Mouse (Mus musculus): ENCODE data around the gene Ndufaf3. TPM values are rescaled to one million over a fixed set of nuclear protein-coding genes. Genes with fewer than 3 reads are reported as not detected.

Ndufaf3 gene
- polyA plus RNA-seq (2014; fragmentation: Illumina TruSeq; extraction: RNeasy Lipid Tissue Mini Kit (QIAGEN cat#74804); ENCODE audit: low read depth, low replicate concordance): 41.2 TPM

GRCm38 (mm10) chr9:108566815-108567776 lies at the start of gene Ndufaf3:
Ndufaf3 (minus strand) TSS chr9:108567434.

DNA sequence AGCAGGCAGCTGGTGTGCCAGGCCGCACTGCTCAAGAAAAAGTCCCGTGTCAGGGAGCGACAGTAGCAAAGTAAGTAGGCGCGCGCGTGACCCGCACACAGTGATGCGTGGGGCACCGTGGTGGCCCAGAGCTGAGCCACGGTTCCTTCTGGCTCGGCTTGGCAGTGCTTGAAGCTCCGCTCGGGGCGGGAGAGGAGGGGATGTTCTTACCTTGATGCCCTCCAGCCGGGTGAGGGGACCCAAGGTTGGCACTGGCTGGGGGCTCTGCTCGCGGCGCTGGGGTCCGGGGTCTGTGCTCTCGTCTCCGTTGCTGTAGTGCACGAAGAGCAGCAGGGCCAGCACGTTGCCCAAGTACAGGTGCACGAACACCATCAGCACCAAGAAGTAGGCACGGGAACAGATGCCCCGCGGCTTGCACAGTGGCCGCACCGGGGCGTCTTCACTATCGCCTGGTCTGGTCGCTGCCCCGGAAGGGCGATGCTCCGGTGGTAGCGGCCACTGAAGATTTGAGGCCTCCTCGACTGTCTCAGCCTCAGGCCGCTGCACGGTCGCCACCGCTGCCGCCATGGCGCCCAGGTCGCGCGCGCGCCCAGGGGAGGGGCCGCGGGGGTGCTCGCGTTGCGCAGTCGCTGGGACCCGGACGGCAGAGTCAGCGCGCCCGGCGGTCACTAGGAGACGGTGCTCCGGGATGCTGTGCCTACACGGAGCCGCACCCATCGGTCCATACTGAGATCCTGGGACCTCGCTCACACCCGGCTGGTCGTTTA lies 29.9 kb upstream of the Ndufaf3 start, which contains the start of gene P4htm:
Gene P4htm, minus strand, starts transcription at position 670 of the 767 bp plus-strand sequence.

GRCm38 (mm10) chr9:108578545-108579343 lies 11.5 kb upstream of the Ndufaf3 start, which contains the start of gene Wdr6:
Wdr6 (minus strand) TSS chr9:108578739.

GRCm38 (mm10) chr9:108569381-108570206 lies 2.4 kb upstream of the Ndufaf3 start, which contains the start of gene Dalrd3:
Dalrd3 (plus strand) TSS chr9:108569886.

GRCm38 (mm10) chr9:108560227-108560841 lies 6.9 kb downstream of the Ndufaf3 start, which contains the start of gene Impdh2:
Impdh2 (plus strand) TSS chr9:108560286.

GRCm38 (mm10) chr9:108516380-108517251 lies 50.6 kb downstream of the Ndufaf3 start, which contains the start of gene Qrich1:
Qrich1 (plus strand) TSS chr9:108516806.

Other genes with a start within 250 kb of the Ndufaf3 start
- 131 TPM for gene Gpx1, start 228.5 kb downstream of the Ndufaf3 start, polyA plus RNA-seq (2014; fragmentation: Illumina TruSeq; extraction: RNeasy Lipid Tissue Mini Kit (QIAGEN cat#74804); ENCODE audit: low read depth, low replicate concordance)
- gene Usp4, start 219.6 kb downstream of the Ndufaf3 start, polyA plus RNA-seq (2014; fragmentation: Illumina TruSeq; extraction: RNeasy Lipid Tissue Mini Kit (QIAGEN cat#74804); ENCODE audit: low read depth, low replicate concordance): 61.1 TPM
- 0.86 TPM for gene 1700102P08Rik, start 174.6 kb downstream of the Ndufaf3 start, polyA plus RNA-seq (2014; fragmentation: Illumina TruSeq; extraction: RNeasy Lipid Tissue Mini Kit (QIAGEN cat#74804); ENCODE audit: low read depth, low replicate concordance)
- not detected for gene Ccdc36, start 138.9 kb downstream of the Ndufaf3 start, polyA plus RNA-seq (2014; fragmentation: Illumina TruSeq; extraction: RNeasy Lipid Tissue Mini Kit (QIAGEN cat#74804); ENCODE audit: low read depth, low replicate concordance)
- not detected for gene BC048562, start 131.0 kb downstream of the Ndufaf3 start, polyA plus RNA-seq (2014; fragmentation: Illumina TruSeq; extraction: RNeasy Lipid Tissue Mini Kit (QIAGEN cat#74804); ENCODE audit: low read depth, low replicate concordance)
- gene Ccdc71, start 106.9 kb downstream of the Ndufaf3 start, polyA plus RNA-seq (2014; fragmentation: Illumina TruSeq; extraction: RNeasy Lipid Tissue Mini Kit (QIAGEN cat#74804); ENCODE audit: low read depth, low replicate concordance): 13.9 TPM
- gene Klhdc8b, start 105.9 kb downstream of the Ndufaf3 start, polyA plus RNA-seq (2014; fragmentation: Illumina TruSeq; extraction: RNeasy Lipid Tissue Mini Kit (QIAGEN cat#74804); ENCODE audit: low read depth, low replicate concordance): 18.2 TPM
- 225 TPM for gene Lamb2, start 87.7 kb downstream of the Ndufaf3 start, polyA plus RNA-seq (2014; fragmentation: Illumina TruSeq; extraction: RNeasy Lipid Tissue Mini Kit (QIAGEN cat#74804); ENCODE audit: low read depth, low replicate concordance)
- 100 TPM for gene Usp19, start 76.8 kb downstream of the Ndufaf3 start, polyA plus RNA-seq (2014; fragmentation: Illumina TruSeq; extraction: RNeasy Lipid Tissue Mini Kit (QIAGEN cat#74804); ENCODE audit: low read depth, low replicate concordance)
- gene Qars, start 59.7 kb downstream of the Ndufaf3 start, polyA plus RNA-seq (2014; fragmentation: Illumina TruSeq; extraction: RNeasy Lipid Tissue Mini Kit (QIAGEN cat#74804); ENCODE audit: low read depth, low replicate concordance): 78.2 TPM
- gene Qrich1, start 50.6 kb downstream of the Ndufaf3 start, polyA plus RNA-seq (2014; fragmentation: Illumina TruSeq; extraction: RNeasy Lipid Tissue Mini Kit (QIAGEN cat#74804); ENCODE audit: low read depth, low replicate concordance): 50.0 TPM
- 66.9 TPM for gene Impdh2, start 7.1 kb downstream of the Ndufaf3 start, polyA plus RNA-seq (2014; fragmentation: Illumina TruSeq; extraction: RNeasy Lipid Tissue Mini Kit (QIAGEN cat#74804); ENCODE audit: low read depth, low replicate concordance)
- gene Dalrd3, start 2.5 kb upstream of the Ndufaf3 start, polyA plus RNA-seq (2014; fragmentation: Illumina TruSeq; extraction: RNeasy Lipid Tissue Mini Kit (QIAGEN cat#74804); ENCODE audit: low read depth, low replicate concordance): 40.3 TPM
- 15.6 TPM for gene Wdr6, start 11.3 kb upstream of the Ndufaf3 start, polyA plus RNA-seq (2014; fragmentation: Illumina TruSeq; extraction: RNeasy Lipid Tissue Mini Kit (QIAGEN cat#74804); ENCODE audit: low read depth, low replicate concordance)
- gene P4htm, start 30.2 kb upstream of the Ndufaf3 start, polyA plus RNA-seq (2014; fragmentation: Illumina TruSeq; extraction: RNeasy Lipid Tissue Mini Kit (QIAGEN cat#74804); ENCODE audit: low read depth, low replicate concordance): 17.8 TPM
- 39.2 TPM for gene Arih2, start 82.0 kb upstream of the Ndufaf3 start, polyA plus RNA-seq (2014; fragmentation: Illumina TruSeq; extraction: RNeasy Lipid Tissue Mini Kit (QIAGEN cat#74804); ENCODE audit: low read depth, low replicate concordance)
- 202 TPM for gene Slc25a20, start 94.7 kb upstream of the Ndufaf3 start, polyA plus RNA-seq (2014; fragmentation: Illumina TruSeq; extraction: RNeasy Lipid Tissue Mini Kit (QIAGEN cat#74804); ENCODE audit: low read depth, low replicate concordance)
- gene Prkar2a, start 121.9 kb upstream of the Ndufaf3 start, polyA plus RNA-seq (2014; fragmentation: Illumina TruSeq; extraction: RNeasy Lipid Tissue Mini Kit (QIAGEN cat#74804); ENCODE audit: low read depth, low replicate concordance): 62.2 TPM
- 22.0 TPM for gene Ip6k2, start 216.4 kb upstream of the Ndufaf3 start, polyA plus RNA-seq (2014; fragmentation: Illumina TruSeq; extraction: RNeasy Lipid Tissue Mini Kit (QIAGEN cat#74804); ENCODE audit: low read depth, low replicate concordance)
- gene Nckipsd, start 240.9 kb upstream of the Ndufaf3 start, polyA plus RNA-seq (2014; fragmentation: Illumina TruSeq; extraction: RNeasy Lipid Tissue Mini Kit (QIAGEN cat#74804); ENCODE audit: low read depth, low replicate concordance): 11.4 TPM